Mouse (Mus musculus) brain, embryonic 14.5 days (tissue): Measurements from ENCODE around the gene G6pc3. TPM values are rescaled to one million over a fixed set of nuclear protein-coding genes. Genes with fewer than 3 reads are reported as not detected.

Experiments
- DNase-seq: peaks from one replicate; pipeline ENCODE4 v3.0.0-alpha.2; 2011; ENCODE audit warnings: low read depth
- CTCF ChIP-seq: fragments of 200-500 bp; IDR thresholded peaks from 2 replicates; pipeline ENCODE4 v1.5.1; 2012; ENCODE audit warnings: inconsistent platforms, mild to moderate bottlenecking, moderate library complexity, borderline replicate concordance; ENCODE audit not compliant: insufficient read depth, insufficient read length; ENCODE audit errors: extremely low read depth
- POLR2A ChIP-seq: fragments of 200-500 bp; IDR thresholded peaks from 2 replicates; pipeline ENCODE4 v1.6.1; 2012; ENCODE audit warnings: mild to moderate bottlenecking, inconsistent platforms, borderline replicate concordance; ENCODE audit not compliant: poor library complexity, insufficient read depth, insufficient read length, severe bottlenecking; ENCODE audit errors: extremely low read depth
- polyA plus RNA-seq: library from polyadenylated mRNA; depleted of rRNA; stranded (reverse); fragments of >200 nt; gene quantifications from 2 replicates; pipeline ENCODE4 v1.2.3, GENCODE M21; 2012

Gene G6pc3
- polyA plus RNA-seq, 1 experiment, result 56.9 TPM

GRCm38 (mm10) chr11:102215511-102215910 lies 26.1 kb downstream of the G6pc3 start:
- no peak for DNase-seq
- TF ChIP-seq CTCF, result no peak
- TF ChIP-seq POLR2A, result no peak

- peak; percentile 45 for DNase-seq
- no peak for TF ChIP-seq CTCF
- TF ChIP-seq POLR2A, result no peak
Observed at GRCm38 (mm10) chr11:102216056-102216885, 26.9 kb downstream of the G6pc3 start.

GRCm38 (mm10) chr11:102216886-102217240 lies 27.4 kb downstream of the G6pc3 start:
- DNase-seq, result no peak
- no peak for TF ChIP-seq CTCF
- no peak for TF ChIP-seq POLR2A

- no peak for DNase-seq
- TF ChIP-seq POLR2A (no peak), CTCF (no peak)
Observed at GRCm38 (mm10) chr11:102217396-102217795, 28.0 kb downstream of the G6pc3 start.

- TF ChIP-seq POLR2A, result no peak
- TF ChIP-seq CTCF, result no peak
- DNase-seq, result no peak
Observed at GRCm38 (mm10) chr11:102217876-102218430, 28.5 kb downstream of the G6pc3 start.

- peak; percentile 97 for DNase-seq
- no peak for TF ChIP-seq CTCF
- TF ChIP-seq POLR2A, result no peak
Observed at GRCm38 (mm10) chr11:102218783-102219182, 29.4 kb downstream of the G6pc3 start.

GRCm38 (mm10) chr11:102219247-102219993 lies 30.0 kb downstream of the G6pc3 start:
- TF ChIP-seq POLR2A (no peak), CTCF (no peak)
- DNase-seq, result no peak

GRCm38 (mm10) chr11:102219994-102220346 lies 30.6 kb downstream of the G6pc3 start:
- no peak for DNase-seq
- TF ChIP-seq CTCF (no peak), POLR2A (no peak)

- DNase-seq, result no peak
Observed at GRCm38 (mm10) chr11:102220451-102220850, 31.0 kb downstream of the G6pc3 start.

GRCm38 (mm10) chr11:102221243-102221953 lies 32.0 kb downstream of the G6pc3 start:
- no peak for DNase-seq
- no peak for TF ChIP-seq POLR2A
- TF ChIP-seq CTCF, result no peak

More at GRCm38 (mm10) chr11:102220451-102220850, 31.0 kb downstream of the G6pc3 start:
- TF ChIP-seq POLR2A (no peak), CTCF (no peak)

GRCm38 (mm10) chr11:102221954-102222351 lies 32.5 kb downstream of the G6pc3 start:
- no peak for DNase-seq
- TF ChIP-seq POLR2A, result no peak
- no peak for TF ChIP-seq CTCF
